Mouse (Mus musculus): ENCODE data around the gene Pdcd2l. TPM values are rescaled to one million over a fixed set of nuclear protein-coding genes. Genes with fewer than 3 reads are reported as not detected.

Gene Pdcd2l
- total and polyA plus RNA-seq, 2 experiments = 15.9 to 18.5 TPM

GRCm38 (mm10) chr7:34228641-34229040 is 32.2 kb upstream of the Pdcd2l start:
- Histone ChIP-seq H3K4me1 (ENCODE audit: control insufficient read depth, insufficient read depth, low read length) (peaks cover 47% of the 10 kb centered on the region), H3K9ac (ENCODE audit: low read depth, low read length) (peak overlapping the region; percentile 53; the same call in 1 of the 2 replicates), H3K79me2 (ENCODE audit: control insufficient read depth, insufficient read depth, low read length) (peaks cover 12% of the 10 kb centered on the region; the same call in 1 of the 2 replicates), H3K36me3 (ENCODE audit: control insufficient read depth, insufficient read depth, low read length) (no peaks in the 10 kb centered on the region; the same call in 1 of the 2 replicates), H3K27me3 (ENCODE audit: control insufficient read depth, insufficient read depth, low read length) (no peaks in the 10 kb centered on the region), H3K27ac (replicated peaks; ENCODE audit: insufficient read depth, low read depth, low read length) (no peak overlapping the region; the same call in 1 of the 2 replicates), H3K4me3 (ENCODE audit: insufficient read depth, low read depth, low read length) (peak overlapping the region; percentile 26)
- peak; percentile 53 for DNase-seq (ENCODE audit: extremely low read depth, low read depth, low spot score)
- no peak for TF ChIP-seq POLR2A (IDR thresholded peaks at IDR 0.05; ENCODE audit: extremely low read depth, insufficient read depth, low read length)
- no peak for TF ChIP-seq CTCF (IDR thresholded peaks at IDR 0.05; ENCODE audit: low read depth, low read length)
- 8% methylated on average over 7 of the region's 9 CpGs for WGBS

GRCm38 (mm10) chr7:34226846-34227245 is 30.4 kb upstream of the Pdcd2l start:
- Histone ChIP-seq H3K36me3 (ENCODE audit: control insufficient read depth, insufficient read depth, low read length) (peaks cover 8% of the 10 kb centered on the region), H3K4me1 (ENCODE audit: control insufficient read depth, insufficient read depth, low read length) (peaks cover 37% of the 10 kb centered on the region), H3K79me2 (ENCODE audit: control insufficient read depth, insufficient read depth, low read length) (peaks cover 12% of the 10 kb centered on the region; the same call in 1 of the 2 replicates), H3K4me3 (ENCODE audit: insufficient read depth, low read depth, low read length) (no peak overlapping the region), H3K27me3 (ENCODE audit: control insufficient read depth, insufficient read depth, low read length) (no peaks in the 10 kb centered on the region), H3K27ac (replicated peaks; ENCODE audit: insufficient read depth, low read depth, low read length) (peak overlapping the region; percentile 27; the same call in 1 of the 2 replicates), H3K9ac (ENCODE audit: low read depth, low read length) (no peak overlapping the region)
- DNase-seq (ENCODE audit: extremely low read depth, low read depth, low spot score) = peak; percentile 30
- WGBS = 77% methylated on average over 12 of the region's 12 CpGs
- TF ChIP-seq CTCF (IDR thresholded peaks at IDR 0.05; ENCODE audit: low read depth, low read length) (peak; percentile 41; the same call in 1 of the 2 replicates), POLR2A (IDR thresholded peaks at IDR 0.05; ENCODE audit: extremely low read depth, insufficient read depth, low read length) (no peak)

DNA sequence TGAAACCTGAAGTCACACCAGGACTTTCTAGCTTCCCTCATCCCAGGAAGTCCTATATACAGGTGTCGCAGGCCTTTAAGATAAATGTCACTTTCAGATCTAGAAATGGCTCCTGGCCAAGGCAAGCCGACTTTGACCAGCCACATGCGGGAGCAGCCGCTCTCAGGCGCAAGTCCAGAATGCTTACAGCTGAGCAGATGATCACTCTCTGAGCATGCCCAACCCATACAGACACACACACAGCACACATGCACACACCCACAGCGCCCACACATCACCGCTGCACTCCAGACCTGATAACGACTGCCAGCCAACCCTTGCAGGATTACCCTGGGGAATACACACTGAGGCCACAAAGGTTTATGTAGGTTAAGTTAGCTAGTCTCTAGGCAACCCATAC is 29.6 kb upstream of the Pdcd2l start:
- Histone ChIP-seq H3K27ac (replicated peaks; ENCODE audit: insufficient read depth, low read depth, low read length) (peak overlapping the region; percentile 27; the same call in 1 of the 2 replicates), H3K79me2 (ENCODE audit: control insufficient read depth, insufficient read depth, low read length) (peaks cover 12% of the 10 kb centered on the region; the same call in 1 of the 2 replicates), H3K4me1 (ENCODE audit: control insufficient read depth, insufficient read depth, low read length) (peaks cover 37% of the 10 kb centered on the region), H3K4me3 (ENCODE audit: insufficient read depth, low read depth, low read length) (no peak overlapping the region), H3K36me3 (ENCODE audit: control insufficient read depth, insufficient read depth, low read length) (peaks cover 13% of the 10 kb centered on the region), H3K27me3 (ENCODE audit: control insufficient read depth, insufficient read depth, low read length) (no peaks in the 10 kb centered on the region), H3K9ac (ENCODE audit: low read depth, low read length) (no peak overlapping the region; the same call in 1 of the 2 replicates)
- no peak for TF ChIP-seq POLR2A (IDR thresholded peaks at IDR 0.05; ENCODE audit: extremely low read depth, insufficient read depth, low read length)
- TF ChIP-seq CTCF (IDR thresholded peaks at IDR 0.05; ENCODE audit: low read depth, low read length) = no peak
- 16% methylated on average over 8 of the region's 8 CpGs for WGBS
- peak; percentile 88 for DNase-seq (ENCODE audit: extremely low read depth, low read depth, low spot score)

GRCm38 (mm10) chr7:34224308-34224707 is 27.8 kb upstream of the Pdcd2l start:
- Histone ChIP-seq H3K27ac (replicated peaks; ENCODE audit: insufficient read depth, low read depth, low read length) (no peak overlapping the region), H3K4me3 (ENCODE audit: insufficient read depth, low read depth, low read length) (no peak overlapping the region), H3K79me2 (ENCODE audit: control insufficient read depth, insufficient read depth, low read length) (peaks cover 5% of the 10 kb centered on the region; the same call in 1 of the 2 replicates), H3K4me1 (ENCODE audit: control insufficient read depth, insufficient read depth, low read length) (peaks cover 35% of the 10 kb centered on the region), H3K9ac (ENCODE audit: low read depth, low read length) (no peak overlapping the region), H3K27me3 (ENCODE audit: control insufficient read depth, insufficient read depth, low read length) (no peaks in the 10 kb centered on the region), H3K36me3 (ENCODE audit: control insufficient read depth, insufficient read depth, low read length) (peaks cover 22% of the 10 kb centered on the region)
- DNase-seq (ENCODE audit: extremely low read depth, low read depth, low spot score) = peak; percentile 56
- TF ChIP-seq POLR2A (IDR thresholded peaks at IDR 0.05; ENCODE audit: extremely low read depth, insufficient read depth, low read length) (no peak), CTCF (IDR thresholded peaks at IDR 0.05; ENCODE audit: low read depth, low read length) (no peak)
- WGBS = 39% methylated on average over 6 of the region's 6 CpGs

DNA sequence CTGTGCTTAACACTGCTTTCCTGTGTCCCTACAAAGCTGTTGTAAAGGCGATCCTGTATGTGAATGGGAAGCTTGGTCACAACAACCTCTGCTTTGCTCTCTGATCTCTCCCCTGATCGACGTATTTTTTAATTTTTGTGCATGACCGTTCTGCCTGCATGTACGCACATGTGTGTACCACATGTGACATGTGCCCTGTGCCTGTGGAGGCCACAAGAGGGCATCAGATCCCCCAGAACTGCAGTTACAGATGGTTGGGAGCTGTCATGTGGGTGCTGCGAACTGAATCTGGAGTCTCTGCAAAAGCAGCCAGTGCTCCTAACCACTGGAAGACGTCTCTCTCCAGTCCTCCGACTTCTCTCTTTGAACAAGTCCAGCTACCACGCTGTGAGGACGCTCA is 25.9 kb upstream of the Pdcd2l start:
- Histone ChIP-seq H3K9ac (ENCODE audit: low read depth, low read length) (no peak overlapping the region), H3K27ac (replicated peaks; ENCODE audit: insufficient read depth, low read depth, low read length) (no peak overlapping the region), H3K4me1 (ENCODE audit: control insufficient read depth, insufficient read depth, low read length) (peaks cover 20% of the 10 kb centered on the region), H3K4me3 (ENCODE audit: insufficient read depth, low read depth, low read length) (no peak overlapping the region), H3K36me3 (ENCODE audit: control insufficient read depth, insufficient read depth, low read length) (peaks cover 29% of the 10 kb centered on the region), H3K27me3 (ENCODE audit: control insufficient read depth, insufficient read depth, low read length) (no peaks in the 10 kb centered on the region), H3K79me2 (ENCODE audit: control insufficient read depth, insufficient read depth, low read length) (no peaks in the 10 kb centered on the region)
- DNase-seq (ENCODE audit: extremely low read depth, low read depth, low spot score) = no peak
- 96% methylated on average over 10 of the region's 10 CpGs for WGBS
- TF ChIP-seq POLR2A (IDR thresholded peaks at IDR 0.05; ENCODE audit: extremely low read depth, insufficient read depth, low read length) (no peak), CTCF (IDR thresholded peaks at IDR 0.05; ENCODE audit: low read depth, low read length) (peak; percentile 26)

DNA sequence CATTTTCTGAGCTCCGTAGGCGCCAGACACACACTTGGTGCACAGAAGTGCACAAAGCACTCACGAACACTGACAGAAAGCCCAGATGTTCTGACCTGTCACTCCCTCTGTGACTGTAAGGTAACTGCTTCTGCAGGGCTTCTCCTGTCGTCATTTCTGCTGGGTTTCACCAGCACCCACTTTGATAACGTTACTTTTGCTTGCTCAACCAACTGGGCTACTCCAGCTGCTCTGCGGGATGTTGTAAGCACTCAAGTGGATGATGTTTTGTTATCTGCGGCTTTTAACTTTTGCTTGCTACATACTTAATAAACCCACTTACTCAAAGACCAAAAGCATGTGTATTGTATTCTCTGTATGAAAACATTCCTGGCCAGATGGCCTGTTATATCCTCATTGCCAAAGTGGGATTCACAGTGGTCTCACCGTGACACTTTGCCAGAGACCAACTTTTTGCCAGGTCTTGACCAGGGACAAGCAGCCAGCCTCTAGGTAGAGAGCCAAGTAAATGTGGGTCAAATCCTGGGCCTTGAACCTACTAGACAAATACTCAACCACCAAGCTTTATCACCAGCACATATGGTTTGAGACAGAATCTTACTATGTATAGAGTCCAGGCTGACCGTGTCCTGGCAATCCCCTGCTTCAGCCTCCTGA is 25.3 kb upstream of the Pdcd2l start:
- no peak for DNase-seq (ENCODE audit: extremely low read depth, low read depth, low spot score)
- WGBS = 75% methylated on average over 9 of the region's 9 CpGs
- Histone ChIP-seq H3K9ac (ENCODE audit: low read depth, low read length) (no peak overlapping the region), H3K27ac (replicated peaks; ENCODE audit: insufficient read depth, low read depth, low read length) (no peak overlapping the region), H3K79me2 (ENCODE audit: control insufficient read depth, insufficient read depth, low read length) (no peaks in the 10 kb centered on the region), H3K4me3 (ENCODE audit: insufficient read depth, low read depth, low read length) (no peak overlapping the region), H3K27me3 (ENCODE audit: control insufficient read depth, insufficient read depth, low read length) (no peaks in the 10 kb centered on the region), H3K4me1 (ENCODE audit: control insufficient read depth, insufficient read depth, low read length) (peaks cover 14% of the 10 kb centered on the region), H3K36me3 (ENCODE audit: control insufficient read depth, insufficient read depth, low read length) (peaks cover 32% of the 10 kb centered on the region)
- TF ChIP-seq POLR2A (IDR thresholded peaks at IDR 0.05; ENCODE audit: extremely low read depth, insufficient read depth, low read length) = no peak
- no peak for TF ChIP-seq CTCF (IDR thresholded peaks at IDR 0.05; ENCODE audit: low read depth, low read length)
